Mouse (Mus musculus) natural killer cell, adult 2 months (primary cell): ENCODE data around the gene Ugt1a6a.

ENCODE experiments used
- DNase-seq, 2 experiments: peaks; one replicate each; pipeline ENCODE4 v3.0.0; 2022; ENCODE audit warnings: low spot score in 2 of 2

Gene Ugt1a6a

DNA sequence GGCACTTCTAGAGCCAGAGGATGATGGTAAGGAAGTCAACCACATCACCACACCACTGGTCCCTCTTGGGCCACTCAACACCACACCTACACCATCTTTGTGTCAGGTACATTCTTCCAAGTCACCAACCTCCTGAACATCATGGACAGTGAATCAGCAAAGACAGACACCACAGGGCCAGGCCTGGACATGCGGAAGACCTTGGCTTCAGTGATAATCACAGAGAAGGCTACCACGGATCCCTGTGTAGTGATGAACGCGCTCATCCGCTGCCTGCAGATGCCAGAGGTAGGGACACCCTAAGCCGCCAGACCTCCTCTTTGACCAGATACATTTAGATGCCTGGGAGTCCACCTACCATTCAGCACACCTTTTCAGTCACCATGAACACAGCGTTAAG, 93.5 kb downstream of the Ugt1a6a start:
- no peak for DNase-seq

DNA sequence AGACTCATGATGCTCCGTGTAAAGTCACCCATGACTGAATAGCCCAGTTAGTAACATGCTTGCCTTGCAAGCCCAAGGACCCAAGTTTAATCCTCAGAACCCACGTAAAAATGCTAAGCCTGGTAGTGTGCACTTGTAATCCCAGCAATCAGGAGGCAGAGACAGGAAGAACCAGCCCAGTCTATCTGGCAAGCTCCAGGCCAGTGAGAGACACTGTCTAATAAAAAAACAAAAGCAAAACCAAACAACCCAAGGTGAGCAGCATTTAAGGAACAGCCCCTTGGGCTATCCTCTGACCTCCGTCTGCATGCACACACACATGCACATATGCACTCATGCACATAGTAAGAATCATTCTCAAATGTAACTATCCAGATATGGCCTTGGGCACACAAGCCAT, 95.0 kb downstream of the Ugt1a6a start:
- DNase-seq, result no peak

GRCm38 (mm10) chr1:88229986-88230385, 95.4 kb downstream of the Ugt1a6a start:
- DNase-seq, result no peak

DNA sequence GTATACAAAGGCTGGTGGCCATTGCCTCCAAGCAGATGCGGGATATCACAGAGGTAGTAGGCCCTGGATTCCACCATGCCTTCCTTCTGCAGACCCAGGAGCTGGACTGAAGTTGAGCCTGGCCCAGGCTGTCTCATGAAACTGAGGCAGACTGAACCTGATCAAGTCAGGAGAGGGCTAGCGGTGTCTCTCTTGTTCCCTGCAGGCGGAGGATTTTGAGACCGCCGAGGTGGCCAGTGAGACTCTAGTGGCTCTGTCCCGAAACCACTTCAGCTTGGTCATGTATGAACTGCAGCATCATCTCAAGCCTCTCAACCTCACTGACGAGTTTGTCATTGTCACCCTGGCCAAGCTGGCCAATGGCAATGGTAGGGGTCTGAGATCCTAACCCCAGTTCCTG, 95.8 kb downstream of the Ugt1a6a start:
- DNase-seq, result no peak

GRCm38 (mm10) chr1:88230981-88231802, 96.6 kb downstream of the Ugt1a6a start:
- DNase-seq, result no peak

DNA sequence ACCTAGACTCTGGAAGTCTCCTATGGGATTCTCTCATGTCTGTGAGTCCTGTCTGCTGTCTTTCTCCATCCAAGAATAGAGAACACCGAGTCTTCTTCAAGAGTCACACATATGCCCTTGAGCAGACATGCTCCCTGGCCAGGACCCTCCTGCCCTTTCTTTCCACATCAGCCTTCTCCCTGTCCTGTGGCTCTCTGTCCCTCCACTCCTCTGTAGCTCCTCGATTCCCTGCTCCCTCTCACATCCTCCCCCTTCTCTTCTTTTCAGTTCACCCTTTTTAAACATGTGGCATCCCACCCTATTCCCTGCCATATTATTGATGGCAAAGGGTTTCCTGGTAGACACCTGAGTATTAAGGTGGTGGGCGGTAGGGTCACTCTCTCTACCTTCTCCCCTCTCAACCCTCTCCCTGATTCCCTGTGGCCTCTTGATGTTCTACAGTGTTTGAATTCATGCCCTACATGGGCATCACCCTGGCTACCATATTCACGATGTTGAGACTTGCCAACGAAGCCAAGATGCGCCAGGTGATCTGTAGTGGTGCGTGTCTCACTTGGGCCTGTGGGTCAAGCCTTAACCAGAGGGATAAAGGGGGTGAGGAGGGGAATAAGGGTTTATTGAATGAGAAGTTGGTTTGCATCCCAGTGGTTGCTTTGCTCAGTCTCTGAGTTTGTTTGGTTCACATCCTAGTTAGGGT, 97.3 kb downstream of the Ugt1a6a start:
- DNase-seq, result no peak

- DNase-seq, result no peak
Observed at GRCm38 (mm10) chr1:88232664-88233380, 98.2 kb downstream of the Ugt1a6a start.

DNA sequence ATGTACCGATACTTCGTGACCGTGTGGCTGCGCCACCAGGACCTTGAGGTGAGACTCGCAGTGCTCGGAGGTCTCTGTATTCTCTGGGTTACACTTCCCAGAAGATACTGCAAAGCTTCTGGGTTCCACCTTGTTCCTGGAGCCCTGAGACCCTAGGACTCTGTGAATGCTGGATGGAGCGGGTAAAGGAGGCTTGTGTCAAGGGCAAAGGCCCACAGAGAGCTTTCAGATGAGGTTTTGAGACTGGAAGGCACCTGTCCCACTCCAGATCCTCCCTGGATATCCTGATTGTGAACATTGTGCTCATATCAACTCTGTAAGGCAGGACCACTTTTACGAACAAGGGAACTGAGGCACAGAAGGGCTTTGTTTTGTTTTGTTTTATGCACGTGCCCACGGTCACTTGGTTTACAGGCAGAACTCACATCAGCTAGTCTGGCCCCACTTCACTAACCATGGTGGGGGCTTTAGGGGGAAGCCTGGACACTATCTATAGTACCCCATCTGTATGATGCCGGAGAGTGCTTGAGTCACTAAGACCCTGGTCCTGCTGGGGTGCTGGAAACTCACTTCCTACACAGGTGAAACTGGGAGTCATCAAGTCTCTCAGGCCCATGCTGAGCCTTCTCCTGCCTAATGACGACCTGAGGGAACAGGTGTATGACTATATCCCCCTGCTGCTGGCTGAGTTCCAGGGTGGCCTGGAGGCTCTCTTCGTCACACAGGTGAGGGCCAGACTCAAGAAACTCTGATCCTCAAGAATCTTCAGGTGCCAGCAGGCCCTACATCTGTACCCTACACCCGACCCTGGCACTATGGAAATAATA, 99.0 kb downstream of the Ugt1a6a start:
- DNase-seq, result no peak

DNA sequence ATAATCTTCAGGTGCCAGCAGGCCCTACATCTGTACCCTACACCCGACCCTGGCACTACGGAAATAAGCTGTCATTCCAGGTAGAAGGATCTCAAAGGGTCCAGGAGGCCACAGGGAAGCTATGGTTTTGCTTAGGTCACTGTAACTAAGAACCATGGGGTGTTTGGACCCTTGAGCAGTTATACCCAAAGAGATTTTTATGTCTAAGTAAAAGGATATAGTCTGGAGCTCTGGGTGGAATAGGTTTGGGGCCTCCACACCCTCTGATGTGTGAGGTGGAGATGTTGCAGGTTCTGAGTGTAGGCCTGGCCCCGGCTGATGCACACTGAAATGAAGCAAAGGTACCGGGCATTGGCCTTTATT, 99.6 kb downstream of the Ugt1a6a start:
- DNase-seq, result no peak

- no peak for DNase-seq
Observed at GRCm38 (mm10) chr1:88234646-88235045, 100.0 kb downstream of the Ugt1a6a start.

- DNase-seq, result no peak
Observed at GRCm38 (mm10) chr1:88235046-88235893, 100.7 kb downstream of the Ugt1a6a start.

DNA sequence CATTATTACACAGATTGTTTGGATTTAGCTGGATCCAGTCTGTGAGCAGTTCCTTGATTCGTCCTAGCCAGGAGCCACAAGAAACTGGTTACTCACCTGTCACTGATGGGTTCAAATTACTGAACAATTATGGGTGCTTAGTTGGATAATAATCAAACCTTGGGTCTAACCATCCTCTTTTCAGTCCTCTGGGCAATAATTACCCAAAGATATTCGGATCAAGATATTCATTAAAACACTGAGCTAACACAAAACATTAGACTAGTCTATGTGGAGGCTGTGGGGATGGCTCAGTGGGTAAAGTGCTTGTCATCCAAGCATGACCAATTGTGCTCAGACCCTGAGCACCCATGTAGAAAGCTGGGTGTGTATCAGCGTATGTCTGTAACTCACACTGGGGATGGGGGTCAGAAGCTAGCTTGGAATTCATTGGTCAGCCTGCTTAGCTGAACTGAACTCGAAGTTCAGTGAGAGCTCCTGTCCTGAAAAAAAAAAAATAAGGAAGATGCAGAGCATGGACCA, 101.3 kb downstream of the Ugt1a6a start:
- DNase-seq, result no peak

- no peak for DNase-seq
Observed at GRCm38 (mm10) chr1:88237311-88237710, 102.7 kb downstream of the Ugt1a6a start.

- no peak for DNase-seq
Observed at GRCm38 (mm10) chr1:88238771-88239170, 104.2 kb downstream of the Ugt1a6a start.

GRCm38 (mm10) chr1:88240072-88240471, 105.5 kb downstream of the Ugt1a6a start:
- no peak for DNase-seq

GRCm38 (mm10) chr1:88240579-88240978, 106.0 kb downstream of the Ugt1a6a start:
- DNase-seq, result no peak

DNA sequence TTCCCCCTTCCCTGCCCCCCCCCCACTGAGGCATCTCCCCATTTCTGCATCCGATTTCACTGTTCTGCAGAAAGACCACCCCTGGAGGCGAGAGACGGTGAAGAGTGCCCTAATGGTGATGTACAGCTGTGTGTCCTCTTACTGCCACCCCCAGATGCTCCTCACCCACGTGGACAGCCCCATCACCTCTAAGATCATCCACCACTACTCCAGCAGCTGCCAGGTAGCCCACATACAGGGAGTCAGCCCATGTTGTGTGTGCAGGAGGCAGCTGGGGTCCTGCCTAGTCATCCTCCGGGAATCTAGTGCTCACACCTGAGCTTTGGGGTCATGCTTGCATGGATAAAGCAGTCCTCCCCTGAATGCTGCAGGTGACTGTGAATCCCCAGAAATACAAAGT, 109.3 kb downstream of the Ugt1a6a start:
- DNase-seq, result no peak

DNA sequence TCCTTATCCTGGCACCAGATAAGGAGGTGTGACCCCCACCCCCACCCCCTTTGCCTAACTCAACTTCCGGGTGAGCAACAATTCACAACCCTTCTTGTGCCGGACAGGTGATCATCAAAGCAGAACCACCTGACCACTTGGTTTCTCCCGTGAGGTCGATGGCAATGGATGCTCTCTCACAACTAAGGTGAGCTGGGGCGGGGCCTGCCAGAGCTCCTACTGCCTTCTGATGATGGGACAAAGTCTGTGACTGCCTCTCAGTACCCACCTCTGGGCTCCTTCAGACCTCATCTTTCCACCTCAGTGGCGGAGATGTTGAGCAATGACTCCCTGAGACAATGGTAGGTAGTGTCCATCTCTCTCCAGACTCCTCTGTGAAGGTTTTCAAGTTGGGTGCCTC, 111.3 kb downstream of the Ugt1a6a start:
- no peak for DNase-seq

GRCm38 (mm10) chr1:88246386-88246785, 111.8 kb downstream of the Ugt1a6a start:
- DNase-seq, result no peak

GRCm38 (mm10) chr1:88247660-88248059, 113.1 kb downstream of the Ugt1a6a start:
- no peak for DNase-seq

DNA sequence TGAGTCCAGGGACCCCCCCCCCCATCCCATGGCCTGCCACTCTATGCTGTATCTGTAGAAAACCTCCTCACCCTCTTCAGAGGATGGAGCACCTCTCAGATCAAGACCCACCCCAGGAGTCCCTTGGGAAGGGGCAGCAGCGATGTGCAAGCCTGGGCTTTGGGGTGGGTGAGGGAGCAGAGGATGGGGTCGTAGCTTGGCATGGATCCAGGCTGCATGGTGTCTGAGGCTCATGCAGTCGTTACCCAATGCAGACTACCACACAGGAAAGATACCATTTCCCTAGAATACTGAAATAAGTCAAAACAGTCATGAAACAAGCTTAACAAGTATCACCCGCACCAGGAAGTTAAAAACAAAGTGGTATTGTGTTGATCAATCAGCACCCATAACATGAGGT, 114.0 kb downstream of the Ugt1a6a start:
- no peak for DNase-seq
